Mouse (Mus musculus) R1 (cell line): ENCODE measurements around the gene Itpkc.

Experiments used
- DNase-seq: peaks from one replicate; pipeline ENCODE4 v3.0.0-alpha.2; 2018; ENCODE audit warnings: low read depth, low spot score

The Itpkc gene

DNA sequence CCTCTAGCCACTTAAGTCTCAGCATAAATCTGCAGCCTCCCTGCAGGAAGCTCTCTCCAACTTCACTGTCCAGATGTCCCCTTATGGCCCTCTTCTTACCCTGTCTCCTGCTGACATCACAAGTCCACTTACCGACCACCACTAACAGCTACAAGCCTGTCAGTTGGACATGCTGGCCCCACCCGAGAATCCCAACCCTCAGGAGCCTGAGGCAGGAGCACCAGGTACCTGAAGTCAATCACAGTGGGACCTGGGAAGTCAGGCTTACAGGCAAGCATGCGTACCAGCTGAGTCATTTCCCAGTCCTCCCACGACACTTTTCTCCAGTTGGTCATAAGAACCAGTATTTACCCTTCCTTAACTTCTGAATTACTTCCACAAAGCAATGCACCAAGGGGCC lies 34.7 kb downstream of the Itpkc start:
- DNase-seq = no peak

DNA sequence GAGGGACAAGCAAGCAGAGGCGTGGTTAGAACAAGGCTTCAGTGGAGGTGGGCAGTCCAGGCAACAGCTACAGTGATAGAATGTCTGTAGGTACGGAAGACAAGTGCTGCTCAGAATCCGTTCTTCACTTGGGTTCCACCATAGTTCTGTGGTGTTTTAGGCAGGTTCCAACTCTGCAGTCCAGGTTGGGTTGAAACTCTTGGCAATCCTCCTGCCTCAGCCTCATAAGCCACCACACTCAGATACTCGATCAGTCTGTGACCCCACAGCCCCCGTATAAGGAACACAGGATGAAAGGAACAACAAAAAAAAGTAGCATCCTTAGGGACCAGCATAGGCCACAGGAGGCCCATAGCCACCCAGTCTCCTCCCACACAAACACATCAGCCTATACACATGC lies 36.0 kb downstream of the Itpkc start:
- DNase-seq = no peak

DNA sequence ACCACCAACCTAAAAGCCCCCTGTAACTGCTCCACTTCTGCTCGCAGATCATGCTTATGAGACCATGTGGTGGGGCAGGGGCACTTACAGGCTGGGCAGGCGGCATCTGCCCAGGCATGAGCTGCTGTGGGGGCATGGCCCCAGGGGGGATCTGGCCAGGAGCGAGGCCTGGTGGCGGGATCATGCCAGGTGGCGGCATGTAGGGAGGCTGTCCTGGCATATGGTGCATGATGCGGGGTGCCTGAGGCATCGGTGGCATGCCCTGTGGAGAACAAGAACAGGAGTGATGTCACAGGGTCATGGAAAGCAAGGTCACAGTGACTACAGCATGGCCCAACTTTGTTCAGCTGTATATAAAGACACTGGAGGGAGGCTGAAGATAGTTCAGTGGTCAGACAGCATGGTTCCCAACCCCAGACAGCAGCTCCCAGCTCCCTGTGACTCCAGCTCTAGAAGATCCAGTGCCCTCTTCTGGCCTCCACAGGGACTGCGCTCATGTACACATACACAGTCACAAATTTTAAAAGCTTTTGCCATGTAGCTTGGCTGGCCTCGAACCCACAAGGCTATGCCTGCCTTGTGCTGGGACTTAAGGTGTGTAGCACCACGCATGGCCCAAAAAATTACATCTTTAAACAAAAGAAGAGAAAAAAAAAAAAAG lies 39.1 kb downstream of the Itpkc start:
- DNase-seq = peak; percentile 82

DNA sequence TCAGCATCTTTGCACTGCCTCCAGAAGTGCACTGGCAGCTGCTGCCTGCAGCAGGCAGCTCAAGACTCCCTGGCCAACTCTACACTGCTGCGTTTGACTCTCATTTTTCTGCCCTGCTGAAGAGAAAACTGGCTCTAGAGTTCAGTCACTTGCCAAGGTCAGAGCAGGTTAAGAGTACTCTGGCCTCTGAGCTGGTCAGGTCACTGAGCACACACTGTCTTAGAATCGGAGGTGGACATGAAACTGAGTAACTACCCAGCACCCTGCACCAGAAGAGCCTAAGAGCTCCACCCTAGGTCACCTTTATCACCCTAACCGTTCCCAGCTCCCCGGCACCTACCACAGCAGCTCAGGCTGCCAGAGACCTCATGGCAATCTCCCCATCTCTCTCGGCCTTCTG lies 42.5 kb downstream of the Itpkc start:
- DNase-seq = no peak

DNA sequence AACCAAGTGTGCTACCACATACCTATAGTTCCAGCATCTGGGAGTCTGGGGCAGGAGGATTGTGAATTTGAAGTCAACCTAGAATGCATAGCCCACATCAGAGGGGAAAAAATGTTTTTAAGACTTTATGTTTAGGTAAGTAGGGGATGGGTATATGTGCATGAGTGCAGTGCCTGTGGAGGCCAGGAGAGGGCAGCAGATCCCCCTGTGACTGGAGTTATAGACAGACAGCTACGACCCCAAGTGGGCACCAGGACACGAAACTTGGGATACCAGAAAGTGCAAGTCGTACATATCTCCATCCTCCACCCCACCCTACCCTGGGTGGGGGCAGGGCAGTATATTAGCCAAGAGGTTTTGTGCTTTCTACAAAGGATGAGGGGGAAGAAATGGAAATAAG lies 43.5 kb downstream of the Itpkc start:
- peak; percentile 89 for DNase-seq

DNA sequence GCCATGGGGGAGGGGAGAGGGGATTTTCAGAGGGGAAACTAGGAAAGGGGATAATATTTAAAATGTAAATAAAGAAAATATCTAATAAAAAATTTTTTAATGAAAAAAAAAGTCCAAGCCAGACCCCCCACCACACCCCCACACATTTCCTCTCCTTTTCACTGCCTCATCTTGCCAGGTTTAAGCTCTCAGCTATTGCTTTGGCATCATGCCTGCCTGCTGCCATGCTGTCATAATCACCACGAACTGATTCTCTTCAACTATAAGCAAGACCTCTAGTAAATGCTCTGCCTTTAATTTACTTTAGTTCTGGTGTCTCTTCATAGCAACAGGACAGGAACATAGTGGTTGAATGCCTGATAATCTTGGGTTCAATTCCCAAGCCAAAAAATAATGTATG lies 46.0 kb downstream of the Itpkc start:
- no peak for DNase-seq

DNA sequence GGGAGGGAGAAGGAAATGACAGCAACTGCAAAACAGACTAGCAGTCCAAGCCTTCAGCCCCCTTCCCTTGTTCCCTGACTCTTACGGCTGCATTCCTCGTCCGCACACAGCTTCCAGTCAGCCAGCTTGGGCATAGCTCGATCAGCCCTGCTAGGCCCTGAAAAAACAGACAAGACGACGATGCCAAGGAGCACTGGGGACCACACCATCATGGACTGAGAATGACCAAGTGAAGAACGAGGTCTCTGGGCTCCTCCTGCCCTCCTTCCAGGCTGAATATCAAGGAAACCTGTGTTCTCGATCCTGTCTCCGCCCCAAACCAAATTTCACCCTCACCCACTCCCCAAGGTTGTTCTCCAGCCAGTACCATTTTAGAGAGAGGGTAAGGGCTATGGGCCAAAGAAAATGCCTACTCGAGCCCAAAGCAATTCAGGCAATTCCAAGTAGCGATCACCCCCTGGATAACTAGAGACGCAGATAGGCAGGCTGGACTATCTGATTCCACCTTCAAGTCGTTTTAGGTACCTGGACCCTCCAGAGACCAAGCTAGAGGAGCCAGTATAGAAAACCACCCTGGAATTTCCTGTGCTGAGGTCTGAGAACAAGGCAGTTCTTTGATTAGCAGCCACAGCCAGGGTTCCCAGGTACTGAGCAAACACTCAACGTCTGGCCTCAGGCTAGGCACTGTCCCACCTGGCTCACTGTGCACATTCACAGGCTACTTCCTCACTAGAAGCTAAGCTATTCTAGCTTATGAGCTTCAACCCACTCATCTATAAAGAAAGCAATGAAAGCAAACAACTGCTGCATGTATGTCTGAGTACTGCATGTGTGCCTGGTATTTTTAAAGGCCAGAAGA lies 47.4 kb downstream of the Itpkc start, which contains the start of the genes Gm21983 and Mia:
Gm21983 (minus strand) TSS at position 250 of the 859 bp plus-strand sequence.
Mia (minus strand) TSS at position 321 of the 859 bp plus-strand sequence.
- DNase-seq = no peak

DNA sequence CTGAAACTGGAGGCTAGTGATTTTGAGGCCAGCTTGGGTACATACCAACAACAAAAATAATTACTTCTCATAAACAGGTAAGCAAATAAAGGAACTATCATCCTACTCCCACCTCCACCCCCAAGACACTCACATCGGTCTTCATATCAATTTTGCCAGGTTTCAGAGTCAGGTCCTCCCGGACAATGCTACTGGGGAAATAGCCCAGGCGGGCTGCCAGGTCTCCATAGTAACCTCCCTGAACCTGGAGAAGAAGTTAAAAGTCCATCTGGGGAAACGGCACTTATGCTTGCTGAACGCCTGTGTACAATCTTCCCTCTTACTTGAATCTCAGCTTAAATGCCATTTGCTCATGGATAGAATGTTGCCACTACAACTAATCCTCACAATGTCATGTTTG lies 48.4 kb downstream of the Itpkc start:
- DNase-seq = no peak

DNA sequence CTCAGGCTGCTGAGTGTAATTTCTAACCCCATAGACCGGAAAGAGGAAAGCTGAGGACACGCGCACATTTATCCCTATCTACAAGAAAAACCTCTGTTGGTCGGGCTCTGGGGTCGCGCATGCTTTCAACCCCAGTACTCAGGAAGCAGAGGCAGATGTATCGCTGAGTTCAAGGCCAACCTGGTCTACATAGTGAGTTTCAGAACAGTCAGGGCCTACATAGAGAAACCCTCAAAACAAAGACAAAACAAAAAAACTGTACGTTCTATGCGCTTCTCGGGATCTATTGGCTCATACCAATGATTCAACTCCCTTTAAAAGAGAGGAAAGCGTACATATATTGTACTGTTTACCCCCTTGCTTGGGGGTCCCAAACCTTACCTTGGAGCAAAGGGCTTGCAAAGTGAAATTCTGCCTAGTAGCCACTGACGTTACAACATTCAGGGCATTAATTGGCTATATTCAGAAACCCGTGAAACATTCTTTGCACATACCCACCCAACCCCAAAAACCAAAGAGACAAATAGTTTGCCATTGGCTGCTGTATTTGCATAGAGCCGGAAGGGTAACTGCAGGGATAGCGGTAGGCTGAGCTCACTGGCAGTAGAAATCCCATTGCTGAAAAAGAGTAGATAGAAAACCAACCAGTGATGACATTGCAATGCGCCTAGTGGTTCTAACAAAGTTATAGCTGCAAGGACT lies 49.1 kb downstream of the Itpkc start:
- DNase-seq = peak; percentile 51

DNA sequence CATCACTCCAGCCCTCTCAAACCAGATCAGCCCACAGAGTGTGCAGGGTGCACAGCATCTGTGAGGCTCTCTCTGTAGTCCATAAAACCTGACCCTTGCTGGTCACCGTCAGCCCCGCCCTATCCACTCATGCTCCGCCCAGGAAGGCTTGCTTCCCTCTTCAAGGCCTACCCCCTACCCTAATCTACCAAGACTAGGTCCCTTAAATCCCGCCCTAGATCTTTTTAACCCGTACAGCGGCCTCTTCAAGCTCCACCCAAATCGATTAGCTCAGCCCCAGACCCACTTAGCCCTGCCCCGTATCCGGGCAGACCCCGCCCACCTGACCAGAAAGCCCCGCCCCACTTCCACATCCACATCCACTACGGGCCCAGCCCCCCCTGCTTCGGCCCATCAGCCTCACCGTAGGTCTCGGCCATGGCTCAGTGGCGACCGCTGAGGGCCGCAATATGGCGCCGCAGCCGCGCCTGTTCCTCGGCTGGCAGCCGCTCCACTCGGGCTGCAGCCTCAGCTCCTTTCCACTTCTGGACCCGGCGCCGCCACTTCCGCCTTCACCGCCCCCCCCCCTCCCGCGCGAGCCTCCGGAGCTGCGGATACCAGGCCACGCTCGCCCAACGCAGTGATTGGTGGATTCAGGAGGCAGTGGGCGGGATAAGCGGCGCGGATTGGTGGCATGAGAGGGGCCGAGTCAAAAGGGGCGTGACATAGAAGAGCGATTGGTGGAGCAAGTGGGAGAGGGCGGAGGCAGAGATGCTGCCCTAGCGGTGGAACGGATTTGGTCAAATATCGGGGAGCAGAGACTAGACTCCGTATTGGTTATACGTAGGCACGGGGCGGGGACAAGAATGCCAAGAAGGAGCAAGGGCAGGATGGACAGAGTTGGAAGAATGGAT lies 49.9 kb downstream of the Itpkc start, which contains the start of gene Rab4b:
Rab4b (minus strand) TSS at position 573 of the 893 bp plus-strand sequence.
- DNase-seq = peak; percentile 100

DNA sequence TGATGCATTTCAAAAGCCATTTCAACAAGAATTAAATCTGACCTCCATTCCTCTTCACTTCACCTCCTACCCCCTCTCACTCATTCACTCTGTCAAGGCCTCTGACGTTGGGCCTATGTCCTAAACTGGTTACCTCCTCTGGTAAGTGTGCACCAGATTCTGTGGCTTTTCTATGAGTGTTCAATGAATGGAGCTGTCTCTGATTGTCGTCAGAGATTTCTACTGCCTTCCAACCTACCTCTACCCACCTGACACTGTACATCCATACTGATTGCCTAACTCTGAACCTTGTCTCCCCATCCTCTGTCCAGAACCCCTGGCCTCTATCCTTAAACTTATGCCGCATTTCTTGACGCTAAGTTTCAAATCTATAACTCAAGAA lies 50.5 kb downstream of the Itpkc start:
- DNase-seq = no peak

DNA sequence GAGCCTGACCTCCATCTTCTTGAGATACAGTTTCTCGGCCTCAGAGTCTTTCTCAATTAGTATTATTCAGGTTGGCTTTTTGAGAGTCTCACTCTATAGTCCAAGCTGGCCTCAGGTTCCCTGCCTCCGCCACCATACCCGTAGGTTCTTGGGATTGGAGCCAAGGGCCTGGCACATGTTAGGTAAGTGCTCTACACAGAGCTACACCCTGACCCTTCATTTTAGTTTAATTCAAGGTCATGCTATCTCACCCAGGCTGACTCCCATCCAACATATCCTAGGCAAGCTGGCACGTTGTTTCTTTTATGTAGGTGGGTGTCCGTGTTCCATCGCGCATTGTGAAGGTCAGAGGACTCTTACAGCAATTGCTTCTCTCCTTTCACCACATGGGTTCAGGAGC lies 53.6 kb downstream of the Itpkc start:
- no peak for DNase-seq

DNA sequence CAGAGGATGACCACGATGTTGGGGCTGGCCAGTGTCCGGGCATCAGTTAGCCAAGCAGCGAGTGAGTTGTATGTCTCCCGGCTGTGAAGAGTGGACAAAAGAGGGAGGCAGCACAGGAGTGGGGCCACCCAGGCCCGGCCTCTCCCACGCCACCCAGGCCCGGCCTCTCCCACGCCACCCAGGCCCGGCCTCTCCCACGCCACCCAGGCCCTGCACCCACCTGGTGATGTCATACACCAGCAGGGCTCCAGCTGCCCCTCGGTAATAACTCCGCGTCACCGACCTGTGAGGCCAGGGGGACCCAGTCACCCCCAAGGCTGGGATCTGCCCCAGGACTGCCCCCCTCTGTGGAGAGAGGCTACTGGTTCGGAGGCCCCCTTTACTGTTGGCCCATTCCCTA lies 54.0 kb downstream of the Itpkc start:
- DNase-seq = no peak

DNA sequence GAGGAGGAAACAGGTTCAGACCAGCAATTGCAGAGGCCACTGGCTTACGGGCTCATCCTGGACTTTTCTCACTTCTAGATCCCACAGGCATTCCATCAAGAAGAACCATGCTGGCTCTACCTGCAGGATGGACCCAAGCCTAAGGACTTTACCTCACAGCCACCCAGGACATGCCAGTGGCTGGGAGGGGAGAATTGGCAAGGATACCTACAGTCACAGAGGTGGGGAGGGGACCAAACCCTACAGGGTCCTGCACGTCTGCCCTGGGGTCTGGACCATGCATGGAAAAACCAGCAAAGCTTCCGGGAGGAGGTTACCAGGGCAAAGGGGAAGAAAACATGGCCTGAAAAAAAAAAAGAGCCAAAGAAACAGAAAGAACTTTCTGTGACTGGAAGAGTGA lies 57.5 kb downstream of the Itpkc start:
- no peak for DNase-seq

DNA sequence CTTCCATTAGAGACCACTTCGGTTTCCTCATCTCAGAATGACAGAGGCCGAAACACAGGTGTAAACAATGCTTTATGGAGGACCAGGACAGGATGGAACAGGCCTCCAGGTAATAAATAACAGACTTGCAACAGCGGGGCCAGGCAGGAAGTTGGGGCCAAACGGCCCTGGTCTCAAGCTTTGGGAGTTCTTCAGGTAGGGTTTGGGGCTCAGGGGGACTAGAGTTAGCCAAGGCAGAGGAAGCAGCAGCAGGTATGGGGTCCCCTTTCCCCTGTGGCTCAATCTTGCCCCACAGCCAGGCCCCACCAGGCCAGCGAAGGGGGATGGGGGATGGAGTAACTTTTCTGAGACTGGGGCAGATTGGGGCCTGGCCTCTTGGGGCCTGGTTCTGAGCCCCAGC lies 60.1 kb downstream of the Itpkc start:
- DNase-seq = no peak

DNA sequence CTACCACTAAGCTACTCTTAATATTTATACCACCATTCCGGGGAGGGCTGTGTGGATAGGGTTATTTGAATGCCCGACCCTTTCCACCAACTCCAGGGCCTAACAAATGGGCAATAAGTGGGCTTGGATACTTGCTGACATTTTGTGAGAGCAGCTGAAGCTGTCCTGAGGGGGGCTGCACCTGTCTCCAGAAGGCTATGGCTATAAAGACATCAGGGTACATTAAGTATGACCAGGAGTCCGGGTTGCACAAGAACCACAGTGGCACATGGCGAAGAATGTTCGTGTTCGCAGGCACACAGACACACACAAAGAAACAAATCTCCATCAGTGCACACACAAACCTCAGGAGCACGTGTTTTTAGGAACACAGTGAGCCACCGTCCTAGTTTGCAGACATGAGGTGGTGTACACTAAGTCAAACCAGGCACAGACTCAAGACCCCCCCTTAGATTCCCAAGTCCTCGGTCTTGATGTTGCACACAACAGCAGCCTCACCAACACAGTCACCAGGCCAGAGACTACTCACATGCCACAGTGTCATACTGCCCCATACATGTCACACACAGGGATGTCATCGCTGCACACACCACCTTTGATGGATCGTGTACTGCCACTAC lies 60.9 kb downstream of the Itpkc start:
- no peak for DNase-seq

DNA sequence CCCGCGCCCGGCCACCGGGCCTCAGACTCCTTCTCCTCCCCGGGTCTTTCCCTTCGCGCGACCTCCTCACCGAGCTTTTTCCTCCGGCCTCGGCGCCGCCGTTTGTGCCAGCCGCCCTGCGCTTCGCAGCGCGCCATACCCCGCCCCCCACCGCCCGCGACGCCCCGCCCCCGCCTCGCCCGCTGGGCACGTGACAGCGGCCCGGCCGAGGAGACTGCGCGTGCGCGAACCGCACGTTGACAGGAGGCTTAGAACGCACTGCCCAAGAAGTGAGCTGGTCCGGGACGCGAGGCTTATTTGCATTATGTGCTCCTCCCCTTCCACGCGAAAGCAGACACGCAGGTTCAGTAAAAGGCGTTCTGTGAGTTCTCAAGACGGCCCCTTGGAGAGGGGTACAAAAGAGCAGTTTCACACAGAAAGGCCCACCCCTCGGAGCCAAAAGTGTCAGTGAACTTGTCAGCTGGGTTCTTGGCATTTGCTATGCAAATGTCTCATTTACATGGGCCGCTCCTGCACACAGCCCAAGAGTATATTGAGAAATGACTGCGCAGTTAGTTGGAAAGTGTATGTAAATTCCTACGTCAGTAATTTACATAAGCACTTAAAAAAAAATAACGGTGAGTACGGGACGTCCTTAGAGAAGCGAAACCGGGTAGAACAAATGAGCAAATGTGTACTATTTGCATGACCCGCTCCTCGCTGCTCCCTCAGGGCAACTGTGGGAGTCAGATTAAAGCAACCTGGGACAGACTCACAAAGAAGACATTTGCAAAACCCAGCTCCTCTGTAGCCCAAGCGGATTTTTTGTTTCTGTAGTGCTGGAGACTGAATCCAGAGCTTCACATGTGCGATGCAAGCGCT lies 61.6 kb downstream of the Itpkc start, which contains the start of gene Egln2:
Egln2 (minus strand) TSS at position 189 of the 861 bp plus-strand sequence.
- DNase-seq = peak; percentile 95

DNA sequence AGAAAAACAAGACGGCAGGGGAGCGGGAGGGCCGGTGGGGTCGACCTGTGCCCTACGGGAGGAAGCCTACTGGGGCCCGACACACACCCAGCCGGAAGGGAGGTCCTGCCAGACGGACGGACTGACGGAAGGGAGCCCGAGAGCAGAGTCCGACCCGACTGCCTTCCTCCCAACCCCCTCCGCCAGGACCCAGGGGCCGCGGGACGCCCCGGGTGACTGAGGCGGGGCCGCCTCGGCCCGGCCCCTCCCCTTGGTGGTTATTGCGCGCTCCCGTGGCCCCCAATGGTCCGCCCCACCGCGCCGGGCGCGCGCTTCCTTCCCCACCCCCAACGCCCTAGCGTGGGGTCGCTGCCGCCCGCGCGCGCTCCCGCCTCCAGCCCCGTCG lies 62.2 kb downstream of the Itpkc start:
- DNase-seq = peak; percentile 84

DNA sequence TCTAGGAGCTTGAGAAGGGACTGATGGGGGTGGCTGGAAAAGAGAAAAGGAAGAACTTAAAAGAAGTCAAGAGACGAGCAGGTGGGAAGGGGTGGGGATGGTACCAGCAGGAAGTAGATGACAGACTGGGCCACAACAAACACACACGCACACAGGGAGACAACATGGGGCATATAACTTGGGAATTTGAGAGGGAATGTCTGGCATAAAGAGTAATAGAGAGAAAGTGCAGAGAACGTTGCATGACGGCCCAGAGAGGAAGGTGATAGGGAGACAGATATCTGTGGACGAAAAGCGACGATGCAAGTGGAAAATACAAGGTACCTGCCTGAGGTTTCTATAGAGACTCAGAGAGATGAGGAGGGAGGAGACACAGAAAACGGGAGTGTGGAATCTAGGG lies 62.8 kb downstream of the Itpkc start:
- DNase-seq = no peak
